Mouse (Mus musculus): ENCODE measurements at regions not wholly inside any gene's neighbourhood (a gene's known extent, or its start where the extent isn't known, plus 50 kb on each side); places are given as distances from the start of the nearest gene placed in this dataset.
A peak's percentile ranks its signal among the peaks of the same experiment; 100 is the strongest.

DNA sequence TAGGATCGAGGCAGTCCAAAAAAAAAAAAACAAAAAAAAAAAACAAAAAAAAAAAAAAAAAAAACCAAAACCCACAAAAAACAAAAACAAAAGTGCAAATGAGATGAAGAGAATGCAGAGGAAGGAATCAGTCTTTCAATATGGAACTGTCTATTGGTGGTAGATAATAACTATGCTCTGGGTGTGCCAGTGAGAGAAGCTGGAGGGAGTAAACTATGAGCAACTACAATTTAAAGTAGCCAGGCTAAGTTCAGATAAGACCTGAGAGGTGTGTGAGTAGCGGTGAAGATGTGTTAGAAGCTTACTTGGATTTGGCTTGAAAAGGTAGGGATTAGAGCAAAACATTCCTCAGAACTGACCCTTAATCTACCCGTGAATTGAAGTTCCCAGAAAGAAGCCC lies 200.1 kb upstream of the Egfl6 start:
- Histone ChIP-seq H3K4me3 (ENCODE audit: low read depth, low read length) (no peak overlapping the region), H3K36me3 (ENCODE audit: control insufficient read depth, insufficient read depth) (no peaks in the 10 kb centered on the region), H3K4me2 (ENCODE audit: low read depth, low read length) (no peak overlapping the region), H3K4me1 (ENCODE audit: control insufficient read depth, low read depth, low read length) (no peaks in the 10 kb centered on the region), H3K9me3 (replicated peaks; ENCODE audit: control insufficient read depth, low read length) (no peaks in the 10 kb centered on the region), H3K27ac (ENCODE audit: low read length) (no peak overlapping the region), H3K27me3 (ENCODE audit: control insufficient read depth, insufficient read depth, low read depth, low read length) (no peaks in the 10 kb centered on the region; the same call in 1 of the 2 replicates), H3K9ac (ENCODE audit: low read depth, low read length) (no peak overlapping the region)
- ATAC-seq (ENCODE audit: low read depth), result peak; percentile 47; the same call in 1 of the 2 replicates
- 57% methylated on average over 3 of the region's 3 CpGs for WGBS (ENCODE audit: insufficient replicate concordance)

- Histone ChIP-seq H3K4me1 (ENCODE audit: control insufficient read depth, low read depth, low read length) (no peaks in the 10 kb centered on the region), H3K4me2 (ENCODE audit: low read depth, low read length) (no peak overlapping the region), H3K9ac (ENCODE audit: low read depth, low read length) (no peak overlapping the region), H3K9me3 (replicated peaks; ENCODE audit: control insufficient read depth, low read length) (no peaks in the 10 kb centered on the region), H3K4me3 (ENCODE audit: low read depth, low read length) (no peak overlapping the region), H3K27ac (ENCODE audit: low read length) (no peak overlapping the region), H3K36me3 (ENCODE audit: control insufficient read depth, insufficient read depth) (no peaks in the 10 kb centered on the region), H3K27me3 (ENCODE audit: control insufficient read depth, insufficient read depth, low read depth, low read length) (no peaks in the 10 kb centered on the region; the same call in 1 of the 2 replicates)
- WGBS (ENCODE audit: insufficient replicate concordance), result 29% methylated on average over 2 of the region's 2 CpGs
- ATAC-seq (ENCODE audit: low read depth), result peak; percentile 68
Observed at GRCm38 (mm10) chrX:166783377-166783776, 197.9 kb upstream of the Egfl6 start.

- no peaks in the 10 kb centered on the region for H3K9me3 ChIP-seq (replicated peaks; ENCODE audit: control insufficient read depth, low read length)
- H3K4me3 ChIP-seq (ENCODE audit: low read depth, low read length), result no peak overlapping the region
- H3K9ac ChIP-seq (ENCODE audit: low read depth, low read length), result no peak overlapping the region
- no peak overlapping the region for H3K4me2 ChIP-seq (ENCODE audit: low read depth, low read length)
- ATAC-seq (ENCODE audit: low read depth), result peak; percentile 55; the same call in 1 of the 2 replicates
- H3K4me1 ChIP-seq (ENCODE audit: control insufficient read depth, low read depth, low read length), result no peaks in the 10 kb centered on the region
- no peaks in the 10 kb centered on the region for H3K36me3 ChIP-seq (ENCODE audit: control insufficient read depth, insufficient read depth)
- WGBS (ENCODE audit: insufficient replicate concordance), result 55% methylated on average over 6 of the region's 6 CpGs
- no peak overlapping the region for H3K27ac ChIP-seq (ENCODE audit: low read length)
- H3K27me3 ChIP-seq (ENCODE audit: control insufficient read depth, insufficient read depth, low read depth, low read length), result no peaks in the 10 kb centered on the region
Observed at GRCm38 (mm10) chrX:166779334-166780092, 194.0 kb upstream of the Egfl6 start.

DNA sequence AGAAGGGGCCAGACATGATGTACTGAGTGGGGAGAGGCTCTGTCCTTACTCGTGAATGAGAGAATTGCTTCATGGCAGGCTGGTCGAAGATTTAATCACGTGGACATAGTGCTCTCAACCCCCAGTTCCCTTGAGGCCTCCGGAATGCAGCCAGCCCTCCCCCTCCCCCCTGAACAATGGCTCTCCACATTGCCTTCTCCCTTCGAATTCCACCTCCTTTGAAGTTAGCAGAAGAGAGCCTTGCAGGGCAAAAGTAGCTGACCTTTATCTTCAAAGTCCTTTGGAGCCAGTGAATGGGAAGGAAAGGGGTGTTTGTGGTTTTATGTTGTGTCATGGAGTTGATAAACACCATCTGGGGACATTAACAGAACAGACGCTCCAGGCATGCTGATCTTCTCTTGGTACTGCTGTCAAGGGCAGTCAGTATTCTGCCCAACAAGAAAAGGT lies 187.9 kb upstream of the Egfl6 start:
- ATAC-seq (ENCODE audit: low read depth), result no peak
- Histone ChIP-seq H3K27me3 (ENCODE audit: control insufficient read depth, insufficient read depth, low read depth, low read length) (no peaks in the 10 kb centered on the region; the same call in 1 of the 2 replicates), H3K9ac (ENCODE audit: low read depth, low read length) (no peak overlapping the region), H3K9me3 (replicated peaks; ENCODE audit: control insufficient read depth, low read length) (no peaks in the 10 kb centered on the region), H3K4me3 (ENCODE audit: low read depth, low read length) (no peak overlapping the region), H3K4me1 (ENCODE audit: control insufficient read depth, low read depth, low read length) (no peaks in the 10 kb centered on the region), H3K36me3 (ENCODE audit: control insufficient read depth, insufficient read depth) (no peaks in the 10 kb centered on the region), H3K27ac (ENCODE audit: low read length) (no peak overlapping the region), H3K4me2 (ENCODE audit: low read depth, low read length) (no peak overlapping the region)
- 17% methylated on average over 6 of the region's 6 CpGs for WGBS (ENCODE audit: insufficient replicate concordance)

DNA sequence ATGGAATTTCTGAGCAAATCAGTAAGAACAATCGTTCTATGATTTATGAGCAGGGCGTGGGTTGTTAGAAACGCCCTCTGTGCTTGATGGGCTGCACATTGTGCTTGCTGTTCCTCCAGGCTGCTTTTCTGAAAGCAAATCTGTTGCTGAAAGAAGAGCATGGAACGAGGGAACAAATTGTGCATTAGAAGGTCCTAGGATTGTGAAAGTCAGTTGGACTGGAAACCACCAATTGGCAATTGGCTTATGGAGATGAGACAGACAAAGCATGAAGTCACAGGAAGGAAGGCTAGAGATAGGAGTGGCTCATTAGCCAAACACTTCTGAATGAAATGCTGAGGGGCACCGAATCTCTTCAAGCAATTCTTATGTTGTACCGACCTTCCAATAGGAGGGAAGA lies 181.5 kb upstream of the Egfl6 start:
- H3K4me3 ChIP-seq (ENCODE audit: low read depth, low read length), result no peak overlapping the region
- no peak overlapping the region for H3K9ac ChIP-seq (ENCODE audit: low read depth, low read length)
- no peaks in the 10 kb centered on the region for H3K27me3 ChIP-seq (ENCODE audit: control insufficient read depth, insufficient read depth, low read depth, low read length)
- H3K36me3 ChIP-seq (ENCODE audit: control insufficient read depth, insufficient read depth), result no peaks in the 10 kb centered on the region
- H3K27ac ChIP-seq (ENCODE audit: low read length), result no peak overlapping the region
- WGBS (ENCODE audit: insufficient replicate concordance), result 59% methylated on average over 6 of the region's 6 CpGs
- H3K4me2 ChIP-seq (ENCODE audit: low read depth, low read length), result no peak overlapping the region
- H3K4me1 ChIP-seq (ENCODE audit: control insufficient read depth, low read depth, low read length), result no peaks in the 10 kb centered on the region
- ATAC-seq (ENCODE audit: low read depth), result no peak
- no peaks in the 10 kb centered on the region for H3K9me3 ChIP-seq (replicated peaks; ENCODE audit: control insufficient read depth, low read length)

DNA sequence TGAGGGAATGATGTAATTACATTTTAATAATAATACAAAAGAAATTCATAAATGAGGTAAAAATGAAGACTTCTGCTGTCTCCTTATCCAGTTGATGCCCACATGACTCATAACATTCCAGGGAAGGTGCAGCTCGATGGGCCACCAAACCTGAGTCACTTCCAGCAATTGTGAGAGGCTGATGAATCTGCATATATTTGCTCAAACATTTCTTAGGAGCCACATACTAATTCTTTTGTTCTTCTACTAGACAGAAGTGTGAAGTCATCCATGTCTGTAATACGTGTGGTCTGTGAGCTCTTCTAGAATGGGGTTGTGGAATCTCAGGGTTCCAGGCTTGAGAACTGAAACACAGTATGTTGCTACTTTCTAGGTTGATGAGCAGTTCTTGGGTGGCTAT lies 180.1 kb upstream of the Egfl6 start:
- no peak for ATAC-seq (ENCODE audit: low read depth)
- Histone ChIP-seq H3K9me3 (replicated peaks; ENCODE audit: control insufficient read depth, low read length) (no peaks in the 10 kb centered on the region), H3K36me3 (ENCODE audit: control insufficient read depth, insufficient read depth) (no peaks in the 10 kb centered on the region), H3K27me3 (ENCODE audit: control insufficient read depth, insufficient read depth, low read depth, low read length) (no peaks in the 10 kb centered on the region), H3K9ac (ENCODE audit: low read depth, low read length) (no peak overlapping the region), H3K4me1 (ENCODE audit: control insufficient read depth, low read depth, low read length) (no peaks in the 10 kb centered on the region), H3K4me3 (ENCODE audit: low read depth, low read length) (no peak overlapping the region), H3K4me2 (ENCODE audit: low read depth, low read length) (no peak overlapping the region), H3K27ac (ENCODE audit: low read length) (no peak overlapping the region)
- WGBS (ENCODE audit: insufficient replicate concordance), result 47% methylated on average over 2 of the region's 2 CpGs

GRCm38 (mm10) chrX:166762098-166762497 lies 176.6 kb upstream of the Egfl6 start:
- no peak overlapping the region for H3K4me2 ChIP-seq (ENCODE audit: low read depth, low read length)
- ATAC-seq (ENCODE audit: low read depth), result peak; percentile 61
- no peaks in the 10 kb centered on the region for H3K27me3 ChIP-seq (ENCODE audit: control insufficient read depth, insufficient read depth, low read depth, low read length)
- 35% methylated on average over 2 of the region's 2 CpGs for WGBS (ENCODE audit: insufficient replicate concordance)
- no peak overlapping the region for H3K27ac ChIP-seq (ENCODE audit: low read length)
- H3K4me1 ChIP-seq (ENCODE audit: control insufficient read depth, low read depth, low read length), result no peaks in the 10 kb centered on the region
- H3K36me3 ChIP-seq (ENCODE audit: control insufficient read depth, insufficient read depth), result no peaks in the 10 kb centered on the region
- no peak overlapping the region for H3K9ac ChIP-seq (ENCODE audit: low read depth, low read length)
- no peak overlapping the region for H3K4me3 ChIP-seq (ENCODE audit: low read depth, low read length)
- no peaks in the 10 kb centered on the region for H3K9me3 ChIP-seq (replicated peaks; ENCODE audit: control insufficient read depth, low read length)

DNA sequence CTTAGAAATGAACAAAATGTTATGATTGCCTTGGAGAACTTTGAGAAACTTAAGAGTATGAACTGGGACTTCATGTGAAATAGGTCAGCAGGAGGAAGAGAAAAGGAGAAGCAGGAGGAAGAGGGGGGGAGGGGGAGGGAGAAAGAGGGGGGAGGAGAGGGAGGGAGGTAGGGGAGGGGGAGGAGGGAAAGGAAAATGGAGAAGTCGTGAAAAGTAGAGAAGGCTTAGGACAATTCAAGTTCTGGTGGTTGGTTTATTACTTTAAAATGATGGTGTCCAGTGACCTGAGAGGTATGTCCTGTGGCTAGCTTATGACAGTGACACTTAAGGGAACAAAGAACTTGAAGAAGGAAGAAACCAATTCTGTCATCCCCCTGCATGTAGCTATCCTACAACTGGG lies 171.6 kb upstream of the Egfl6 start:
- WGBS (ENCODE audit: insufficient replicate concordance), result 41% methylated on average over 1 of the region's 1 CpGs
- ATAC-seq (ENCODE audit: low read depth), result no peak

GRCm38 (mm10) chrX:166754967-166755654 lies 169.6 kb upstream of the Egfl6 start:
- WGBS (ENCODE audit: insufficient replicate concordance), result 44% methylated on average over 3 of the region's 3 CpGs
- H3K4me3 ChIP-seq (ENCODE audit: low read depth, low read length), result no peak overlapping the region
- no peaks in the 10 kb centered on the region for H3K36me3 ChIP-seq (ENCODE audit: control insufficient read depth, insufficient read depth)
- no peaks in the 10 kb centered on the region for H3K9me3 ChIP-seq (replicated peaks; ENCODE audit: control insufficient read depth, low read length)
- peak overlapping the region; percentile 17; the same call in 1 of the 2 replicates for H3K4me2 ChIP-seq (ENCODE audit: low read depth, low read length)
- peak; percentile 63 for ATAC-seq (ENCODE audit: low read depth)
- no peaks in the 10 kb centered on the region for H3K27me3 ChIP-seq (ENCODE audit: control insufficient read depth, insufficient read depth, low read depth, low read length)
- no peak overlapping the region for H3K9ac ChIP-seq (ENCODE audit: low read depth, low read length)
- H3K4me1 ChIP-seq (ENCODE audit: control insufficient read depth, low read depth, low read length), result no peaks in the 10 kb centered on the region; the same call in 1 of the 2 replicates
- no peak overlapping the region for H3K27ac ChIP-seq (ENCODE audit: low read length)

More for the DNA sequence above, 171.6 kb upstream of the Egfl6 start:
- Histone ChIP-seq H3K36me3 (ENCODE audit: control insufficient read depth, insufficient read depth) (no peaks in the 10 kb centered on the region), H3K4me2 (ENCODE audit: low read depth, low read length) (no peak overlapping the region), H3K9ac (ENCODE audit: low read depth, low read length) (no peak overlapping the region), H3K27ac (ENCODE audit: low read length) (no peak overlapping the region), H3K4me3 (ENCODE audit: low read depth, low read length) (no peak overlapping the region), H3K9me3 (replicated peaks; ENCODE audit: control insufficient read depth, low read length) (no peaks in the 10 kb centered on the region), H3K4me1 (ENCODE audit: control insufficient read depth, low read depth, low read length) (no peaks in the 10 kb centered on the region; the same call in 1 of the 2 replicates), H3K27me3 (ENCODE audit: control insufficient read depth, insufficient read depth, low read depth, low read length) (no peaks in the 10 kb centered on the region)
